Mouse (Mus musculus): ENCODE results near the gene Dnajc6. TPM values are rescaled to one million over a fixed set of nuclear protein-coding genes. Genes with fewer than 3 reads are reported as not detected.

Dnajc6 gene
- total and polyA plus RNA-seq, 3 experiments = 15.0 to 20.2 TPM; not detected in 1

GRCm38 (mm10) chr4:101458341-101458740, 38.1 kb upstream of the Dnajc6 start:
- Histone ChIP-seq H3K79me2 (ENCODE audit: control insufficient read depth, insufficient read depth, low read length, poor library complexity) (no peaks in the 10 kb centered on the region), H3K4me3 (ENCODE audit: control insufficient read depth in 1 of 2, insufficient read depth in 1 of 2, low read depth in 2 of 2, low read length in 2 of 2) (no peak overlapping the region), H3K4me1 (ENCODE audit: control insufficient read depth in 1 of 2, insufficient read depth in 2 of 2, low read length in 2 of 2) (no peaks in the 10 kb centered on the region), H3K36me3 (ENCODE audit: control insufficient read depth in 1 of 2, insufficient read depth in 2 of 2, low read length in 2 of 2) (0 out of 4 replicates have a peak, but pooled peaks cover 0 to 2% of the 10 kb centered on the region in 2 experiments), H3K27me3 (ENCODE audit: control insufficient read depth in 1 of 2, insufficient read depth in 2 of 2, low read length in 2 of 2) (no peaks in the 10 kb centered on the region), H3K27ac (ENCODE audit: control insufficient read depth, low read depth, low read length) (no peak overlapping the region), H3K9me3 (replicated peaks; ENCODE audit: insufficient read depth, low read length) (no peaks in the 10 kb centered on the region), H3K9ac (ENCODE audit: control insufficient read depth, low read depth, low read length, poor library complexity, severe bottlenecking) (no peak overlapping the region)
- DNase-seq (ENCODE audit: low read depth, low spot score) = peak; percentile 59
- TF ChIP-seq CTCF (IDR thresholded peaks at IDR 0.05 in 2 of 3, conservative IDR thresholded peaks at IDR 0.05 in 1 of 3; ENCODE audit: control insufficient read depth in 1 of 3, insufficient read depth in 1 of 3, low read depth in 2 of 3, low read length in 3 of 3, poor library complexity in 1 of 3, severe bottlenecking in 1 of 3) (peak; percentile 52 to 81 (median 64)), RAD21 (IDR thresholded peaks at IDR 0.05; ENCODE audit: low read depth, low read length) (peak; percentile 71), HCFC1 (IDR thresholded peaks at IDR 0.05; ENCODE audit: low read depth, low read length) (no peak), MYB (IDR thresholded peaks at IDR 0.05; ENCODE audit: low read depth, low read length) (no peak), NELFE (IDR thresholded peaks at IDR 0.05; ENCODE audit: low read depth, low read length) (no peak), SMC3 (IDR thresholded peaks at IDR 0.05; ENCODE audit: low read depth, low read length) (peak; percentile 79), ETS1 (IDR thresholded peaks at IDR 0.05; ENCODE audit: low read depth, low read length) (no peak), ZKSCAN1 (IDR thresholded peaks at IDR 0.05; ENCODE audit: low read depth, low read length) (no peak), ZC3H11A (IDR thresholded peaks at IDR 0.05; ENCODE audit: low read depth, low read length) (peak; percentile 38; the same call in 1 of the 2 replicates)

GRCm38 (mm10) chr4:101459358-101459757, 37.1 kb upstream of the Dnajc6 start:
- Histone ChIP-seq H3K27ac (ENCODE audit: control insufficient read depth, low read depth, low read length) (no peak overlapping the region), H3K9ac (ENCODE audit: control insufficient read depth, low read depth, low read length, poor library complexity, severe bottlenecking) (no peak overlapping the region), H3K4me1 (ENCODE audit: control insufficient read depth in 1 of 2, insufficient read depth in 2 of 2, low read length in 2 of 2) (no peaks in the 10 kb centered on the region), H3K9me3 (replicated peaks; ENCODE audit: insufficient read depth, low read length) (no peaks in the 10 kb centered on the region), H3K79me2 (ENCODE audit: control insufficient read depth, insufficient read depth, low read length, poor library complexity) (no peaks in the 10 kb centered on the region), H3K36me3 (ENCODE audit: control insufficient read depth in 1 of 2, insufficient read depth in 2 of 2, low read length in 2 of 2) (0 out of 4 replicates have a peak, but pooled peaks cover 0 to 2% of the 10 kb centered on the region in 2 experiments), H3K27me3 (ENCODE audit: control insufficient read depth in 1 of 2, insufficient read depth in 2 of 2, low read length in 2 of 2) (no peaks in the 10 kb centered on the region), H3K4me3 (ENCODE audit: control insufficient read depth in 1 of 2, insufficient read depth in 1 of 2, low read depth in 2 of 2, low read length in 2 of 2) (no peak overlapping the region)
- TF ChIP-seq E2F4 (IDR thresholded peaks at IDR 0.05; ENCODE audit: borderline replicate concordance, low read depth, low read length) = no peak
- TF ChIP-seq CHD1 (IDR thresholded peaks at IDR 0.05; ENCODE audit: low read depth, low read length) = no peak
- no peak for TF ChIP-seq MAZ (IDR thresholded peaks at IDR 0.05; ENCODE audit: low read depth, low read length)
- no peak for TF ChIP-seq MYC (IDR thresholded peaks at IDR 0.05; ENCODE audit: low read depth, low read length)
- no peak for TF ChIP-seq ZNF384 (IDR thresholded peaks at IDR 0.05; ENCODE audit: low read depth, low read length)
- no peak for TF ChIP-seq RCOR1 (IDR thresholded peaks at IDR 0.05; ENCODE audit: low read depth, low read length)
- no peak for TF ChIP-seq TAL1 (IDR thresholded peaks at IDR 0.05; ENCODE audit: low read length)
- no peak for TF ChIP-seq POLR2AphosphoS5 (IDR thresholded peaks at IDR 0.05; ENCODE audit: borderline replicate concordance, low read depth, low read length)
- TF ChIP-seq NELFE (IDR thresholded peaks at IDR 0.05; ENCODE audit: low read depth, low read length) = no peak
- TF ChIP-seq ELF1 (IDR thresholded peaks at IDR 0.05; ENCODE audit: low read depth, low read length) = no peak
- TF ChIP-seq MAFK (IDR thresholded peaks at IDR 0.05; ENCODE audit: borderline replicate concordance, low read depth, low read length) = no peak
- no peak for TF ChIP-seq JUND (IDR thresholded peaks at IDR 0.05; ENCODE audit: low read depth, low read length)
- no peak for TF ChIP-seq POLR2AphosphoS2 (IDR thresholded peaks at IDR 0.05; ENCODE audit: low read length)
- no peak for TF ChIP-seq GATA1 (IDR thresholded peaks at IDR 0.05; ENCODE audit: low read depth, low read length)
- no peak for TF ChIP-seq GABPA (IDR thresholded peaks at IDR 0.05; ENCODE audit: low read depth, low read length)
- DNase-seq (ENCODE audit: low read depth, low spot score) = no peak
